Mouse (Mus musculus): ENCODE measurements around the gene Gm20388. TPM values are rescaled to one million over a fixed set of nuclear protein-coding genes. Genes with fewer than 3 reads are reported as not detected.

The Gm20388 gene
- total RNA-seq, 2 experiments from 2014 or later, result 2.4 to 2.6 TPM

DNA sequence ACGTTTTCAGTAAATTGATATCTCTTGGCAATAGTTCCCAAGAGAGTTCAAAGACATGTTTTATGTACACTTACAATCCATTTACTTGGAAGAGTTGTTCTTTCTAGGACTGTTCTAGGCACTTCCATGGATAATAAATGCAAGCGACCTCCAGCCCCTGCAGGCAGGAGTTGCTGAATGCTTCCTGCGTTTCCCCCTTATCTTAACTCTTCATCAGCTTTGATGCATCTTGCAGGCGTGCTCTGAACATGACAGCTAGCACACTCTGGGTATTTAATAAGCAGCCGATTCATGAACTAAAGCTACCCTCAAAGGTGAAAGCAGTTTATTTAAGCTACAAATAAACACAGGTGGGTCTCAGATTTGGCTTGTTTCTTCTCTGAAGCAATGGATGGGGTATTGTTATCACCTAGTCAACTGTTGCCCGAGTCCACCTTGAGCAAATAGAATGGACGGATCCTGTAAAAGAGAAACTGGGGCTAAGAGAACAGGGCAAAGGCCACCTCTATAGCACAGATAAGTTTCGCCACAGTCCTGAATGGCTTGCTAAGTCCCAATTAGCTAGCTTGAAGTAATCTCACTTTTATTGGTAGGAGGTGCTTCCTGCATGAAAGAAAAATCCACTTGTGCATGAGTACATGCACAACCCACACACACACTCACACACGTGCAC, 818.0 kb downstream of the Gm20388 start:
- TF ChIP-seq CTCF (IDR thresholded peaks at IDR 0.05), result no peak
- H3K4me3 ChIP-seq, result no peak overlapping the region
- intact Hi-C loops (cut with DNase I), result no loop called here
- no peak for DNase-seq (ENCODE audit: extremely low spot score in 1 of 2, low spot score in 2 of 2)
- H3K27ac ChIP-seq, result no peak overlapping the region

GRCm38 (mm10) chr8:120731582-120731981, 820.9 kb downstream of the Gm20388 start:
- no peak overlapping the region for H3K27ac ChIP-seq
- H3K4me3 ChIP-seq, result no peak overlapping the region
- TF ChIP-seq CTCF (IDR thresholded peaks at IDR 0.05), result no peak
- DNase-seq (ENCODE audit: extremely low spot score in 1 of 2, low spot score in 2 of 2), result no peak
- intact Hi-C loops (cut with DNase I), result no loop called here

- no peak for DNase-seq (ENCODE audit: extremely low spot score in 1 of 2, low spot score in 2 of 2)
- intact Hi-C loops (cut with DNase I), result no loop called here
- H3K4me3 ChIP-seq, result no peak overlapping the region
- H3K27ac ChIP-seq, result no peak overlapping the region
- TF ChIP-seq CTCF (IDR thresholded peaks at IDR 0.05), result no peak
Measured at GRCm38 (mm10) chr8:120732068-120732467, 821.4 kb downstream of the Gm20388 start.

GRCm38 (mm10) chr8:120735770-120736481, 825.3 kb downstream of the Gm20388 start, which contains the start of gene Irf8:
Gene Irf8, plus strand, starts transcription at chr8:120736358.
- Histone ChIP-seq H3K4me3 (peak within 1 kb of the TSS; percentile 50), H3K27ac (no peak within 1 kb of the TSS)
- peak; percentile 80 to 86 for DNase-seq (ENCODE audit: extremely low spot score in 1 of 2, low spot score in 2 of 2)
- intact Hi-C loops (cut with DNase I), result loop anchor here (2.0 to 5.0 kb wide), 2 partner anchors 35 to 54 kb away; no protein-coding TSS in a partner anchor
- TF ChIP-seq CTCF (IDR thresholded peaks at IDR 0.05), result no peak; the same call in 1 of the 2 replicates

DNA sequence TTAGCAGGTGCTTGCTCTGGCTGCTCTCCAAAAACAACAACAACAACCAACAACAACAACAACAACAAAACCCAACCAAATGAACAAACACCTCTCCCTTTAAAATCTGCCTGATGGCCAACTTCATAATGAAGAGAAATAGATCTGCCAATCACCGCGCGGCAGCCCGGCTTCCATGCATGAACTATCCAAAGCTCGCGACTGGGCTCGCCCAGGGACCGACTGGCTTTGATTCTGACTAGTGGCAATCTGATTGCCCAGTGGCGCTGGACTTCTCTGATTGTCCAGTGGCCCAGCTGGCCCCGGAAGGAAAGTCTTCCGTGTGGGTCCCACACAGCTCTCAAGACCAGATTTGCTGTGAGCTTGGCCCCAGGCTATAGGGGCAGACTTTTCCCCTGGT, 825.8 kb downstream of the Gm20388 start:
- Histone ChIP-seq H3K4me3 (peak overlapping the region; percentile 50), H3K27ac (no peak overlapping the region)
- no peak for TF ChIP-seq CTCF (IDR thresholded peaks at IDR 0.05)
- DNase-seq (ENCODE audit: extremely low spot score in 1 of 2, low spot score in 2 of 2), result no peak
- intact Hi-C loops (cut with DNase I), result loop anchor here (5.0 kb wide), 1 partner anchor 54 kb away; no protein-coding TSS in a partner anchor

GRCm38 (mm10) chr8:120737166-120737565, 826.5 kb downstream of the Gm20388 start:
- intact Hi-C loops (cut with DNase I), result loop anchor here (5.0 kb wide), 1 partner anchor 55 kb away; no protein-coding TSS in a partner anchor
- DNase-seq (ENCODE audit: extremely low spot score in 1 of 2, low spot score in 2 of 2), result no peak
- Histone ChIP-seq H3K4me3 (peak overlapping the region; percentile 50; the same call in 1 of the 2 replicates), H3K27ac (no peak overlapping the region)
- TF ChIP-seq CTCF (IDR thresholded peaks at IDR 0.05), result no peak

DNA sequence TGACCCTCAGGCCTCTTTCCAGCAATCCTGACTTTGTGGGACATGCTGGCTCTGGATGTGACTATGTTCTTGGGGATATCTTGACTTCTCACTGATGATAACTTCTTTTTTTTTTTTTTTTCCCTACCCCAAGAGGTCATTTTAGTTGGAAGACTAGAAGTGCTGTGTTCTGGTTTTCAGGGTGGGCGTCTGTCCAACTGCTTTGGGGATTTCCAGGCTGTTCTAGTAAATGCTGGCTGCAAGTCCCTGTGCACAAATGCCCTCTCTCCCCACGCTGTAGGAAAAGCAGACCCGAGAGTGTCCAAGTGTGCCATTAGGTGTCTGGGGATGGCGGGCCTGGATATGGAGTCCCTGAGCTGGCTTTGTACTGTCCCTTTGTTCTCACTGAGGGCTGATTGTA, 828.1 kb downstream of the Gm20388 start:
- Histone ChIP-seq H3K27ac (no peak overlapping the region), H3K4me3 (no peak overlapping the region)
- no peak for TF ChIP-seq CTCF (IDR thresholded peaks at IDR 0.05)
- DNase-seq (ENCODE audit: extremely low spot score in 1 of 2, low spot score in 2 of 2), result no peak
- intact Hi-C loops (cut with DNase I), result loop anchor here (5.0 kb wide), 1 partner anchor 56 kb away; no protein-coding TSS in a partner anchor

GRCm38 (mm10) chr8:120739526-120739925, 828.9 kb downstream of the Gm20388 start:
- DNase-seq (ENCODE audit: extremely low spot score in 1 of 2, low spot score in 2 of 2), result no peak
- intact Hi-C loops (cut with DNase I), result loop anchor here (5.0 kb wide), 1 partner anchor 57 kb away; no protein-coding TSS in a partner anchor
- H3K27ac ChIP-seq, result no peak overlapping the region
- TF ChIP-seq CTCF (IDR thresholded peaks at IDR 0.05), result no peak
- no peak overlapping the region for H3K4me3 ChIP-seq

DNA sequence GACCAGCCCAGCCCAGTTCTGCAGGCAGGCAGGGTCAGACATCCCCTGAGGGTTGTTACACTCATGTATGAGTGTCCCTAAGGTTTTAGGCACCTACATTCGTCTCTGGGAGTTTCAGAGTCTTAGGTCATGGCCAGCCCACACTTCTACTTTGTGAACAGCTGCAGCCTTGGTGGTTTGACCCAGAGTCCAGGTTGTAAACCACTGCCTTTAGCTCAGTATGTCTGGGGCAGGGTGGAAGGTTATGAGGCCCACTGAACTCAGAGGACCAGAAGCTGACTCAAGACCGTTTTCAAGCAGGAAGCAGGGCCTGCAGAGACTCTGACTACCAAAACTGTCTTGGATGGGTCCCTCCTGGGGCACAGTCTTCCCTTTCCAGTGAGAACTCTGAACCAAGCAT, 829.9 kb downstream of the Gm20388 start:
- DNase-seq (ENCODE audit: extremely low spot score in 1 of 2, low spot score in 2 of 2), result no peak
- TF ChIP-seq CTCF (IDR thresholded peaks at IDR 0.05), result no peak
- intact Hi-C loops (cut with DNase I), result no loop called here
- Histone ChIP-seq H3K4me3 (no peak overlapping the region), H3K27ac (no peak overlapping the region)

DNA sequence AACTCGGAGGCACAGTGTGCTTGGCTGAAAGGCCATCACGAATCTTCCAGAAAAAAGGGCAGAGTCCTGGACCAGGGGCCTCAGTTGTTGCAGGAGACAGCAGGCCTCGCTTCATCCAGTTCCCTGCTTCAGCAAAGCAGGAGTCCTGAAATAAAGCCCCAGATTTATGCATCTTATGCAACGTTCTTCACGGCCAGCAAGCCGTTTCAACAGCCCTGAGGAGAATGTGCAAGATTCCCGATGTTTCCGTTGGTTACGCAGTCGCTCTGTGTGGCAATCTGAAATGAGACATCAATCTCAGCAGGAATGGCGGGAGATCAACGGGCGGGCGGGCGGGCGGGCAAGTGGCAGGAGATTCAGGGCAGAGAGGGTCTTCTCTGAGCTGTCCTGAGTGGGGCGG, 830.4 kb downstream of the Gm20388 start:
- no peak for TF ChIP-seq CTCF (IDR thresholded peaks at IDR 0.05)
- DNase-seq (ENCODE audit: extremely low spot score in 1 of 2, low spot score in 2 of 2), result no peak
- intact Hi-C loops (cut with DNase I), result no loop called here
- Histone ChIP-seq H3K4me3 (no peak overlapping the region), H3K27ac (no peak overlapping the region)

DNA sequence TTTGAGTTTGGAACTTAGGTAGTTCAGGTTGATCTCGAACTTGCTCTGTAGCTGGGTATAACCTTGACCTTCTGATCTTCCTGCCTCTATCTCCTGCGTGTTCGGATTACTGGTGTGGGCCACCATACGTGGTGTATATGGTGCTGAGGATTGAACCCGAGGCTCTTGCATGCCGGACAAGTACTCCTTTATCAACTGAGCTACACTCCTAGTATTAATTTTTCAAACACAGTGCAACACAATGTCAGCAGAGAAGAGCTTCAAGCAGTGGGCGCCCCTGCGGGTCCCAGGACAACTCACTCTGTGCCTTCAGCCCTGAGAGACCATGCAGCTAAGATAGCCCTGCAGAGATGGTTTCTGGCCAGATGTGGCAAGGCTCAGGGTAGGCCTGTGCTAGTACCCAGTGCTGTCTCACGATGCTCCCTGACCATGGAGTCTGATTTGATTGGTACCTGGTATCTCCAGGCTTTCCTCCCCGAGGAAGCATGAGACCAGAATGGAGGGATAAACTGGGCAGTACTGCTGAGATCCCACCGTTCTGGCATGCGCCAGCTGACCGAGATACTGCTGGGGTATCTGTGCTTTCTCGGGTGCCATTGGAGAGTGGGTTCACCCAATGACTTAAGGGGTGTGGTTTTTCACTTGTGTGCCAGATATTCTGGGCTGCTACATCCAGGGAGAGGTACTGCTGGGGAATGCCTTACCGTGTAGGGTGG, 831.3 kb downstream of the Gm20388 start:
- no peak for DNase-seq (ENCODE audit: extremely low spot score in 1 of 2, low spot score in 2 of 2)
- intact Hi-C loops (cut with DNase I), result no loop called here
- no peak for TF ChIP-seq CTCF (IDR thresholded peaks at IDR 0.05)
- H3K27ac ChIP-seq, result no peak overlapping the region
- no peak overlapping the region for H3K4me3 ChIP-seq
